Mouse (Mus musculus) large intestine, adult 2 months (tissue): Measurements from ENCODE around the gene Micu1. TPM values are rescaled to one million over a fixed set of nuclear protein-coding genes. Genes with fewer than 3 reads are reported as not detected.

ENCODE experiments used
- DNase-seq: peaks from one replicate; pipeline ENCODE4 v3.0.0-alpha.2; 2012; ENCODE audit warnings: low read depth, low spot score
- WGBS: fragments of 180-500 bp; shearing (Covaris S2); methylation state at CpG from one replicate; pipeline ENCODE4 v1.1.7; 2018; 5-methylcytosine and 5-hydroxymethylcytosine counted together
- polyA plus RNA-seq: library from polyadenylated mRNA; depleted of rRNA; stranded (reverse); fragments of >200 nt; gene quantifications from 2 replicates; pipeline ENCODE4 v1.2.3, GENCODE M21; 2012

Micu1 gene
- polyA plus RNA-seq, 1 experiment, result 128 TPM

- no peak for DNase-seq
- WGBS, result 96% methylated on average over 3 of the region's 3 CpGs
Observed at GRCm38 (mm10) chr10:59798371-59798770, 96.1 kb downstream of the Micu1 start.

DNA sequence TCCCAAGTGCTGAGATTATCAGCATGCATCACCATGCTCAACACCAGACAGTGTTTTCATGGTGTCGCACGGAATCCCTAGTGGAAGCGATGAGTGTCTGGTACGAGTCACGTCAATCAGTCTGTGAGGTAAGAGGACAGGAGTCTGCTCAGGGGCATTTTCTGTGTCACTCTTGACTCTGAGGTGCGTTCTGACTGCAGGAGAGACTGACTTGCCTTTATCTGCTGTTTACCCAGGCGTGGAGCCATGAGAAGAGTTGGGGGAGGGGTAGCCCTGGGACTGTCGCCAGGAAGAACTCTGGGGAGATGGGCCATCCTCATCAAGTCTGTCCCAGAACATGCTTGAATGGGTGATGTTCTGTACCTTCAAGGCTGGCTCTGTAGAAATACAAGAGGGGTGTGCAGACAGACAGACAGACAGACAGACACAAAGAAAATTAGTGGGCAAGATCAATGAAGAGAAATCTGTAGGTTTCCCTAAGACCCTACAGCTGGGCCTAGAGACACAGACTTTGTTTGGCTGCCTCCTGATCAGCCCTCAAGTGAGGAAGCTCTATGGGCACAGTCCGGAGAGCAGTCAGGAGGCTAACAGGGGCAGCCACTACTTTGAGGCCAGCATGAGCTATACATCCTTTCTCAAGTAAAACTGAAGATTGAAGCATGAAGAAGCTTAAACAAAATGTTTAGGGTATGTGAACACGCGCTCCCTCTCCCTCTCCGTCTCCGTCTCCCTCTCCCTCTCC lies 97.2 kb downstream of the Micu1 start:
- no peak for DNase-seq
- 81% methylated on average over 13 of the region's 13 CpGs for WGBS

- 49% methylated on average over 10 of the region's 10 CpGs for WGBS
- DNase-seq, result no peak
Observed at GRCm38 (mm10) chr10:59800159-59800558, 97.9 kb downstream of the Micu1 start.

DNA sequence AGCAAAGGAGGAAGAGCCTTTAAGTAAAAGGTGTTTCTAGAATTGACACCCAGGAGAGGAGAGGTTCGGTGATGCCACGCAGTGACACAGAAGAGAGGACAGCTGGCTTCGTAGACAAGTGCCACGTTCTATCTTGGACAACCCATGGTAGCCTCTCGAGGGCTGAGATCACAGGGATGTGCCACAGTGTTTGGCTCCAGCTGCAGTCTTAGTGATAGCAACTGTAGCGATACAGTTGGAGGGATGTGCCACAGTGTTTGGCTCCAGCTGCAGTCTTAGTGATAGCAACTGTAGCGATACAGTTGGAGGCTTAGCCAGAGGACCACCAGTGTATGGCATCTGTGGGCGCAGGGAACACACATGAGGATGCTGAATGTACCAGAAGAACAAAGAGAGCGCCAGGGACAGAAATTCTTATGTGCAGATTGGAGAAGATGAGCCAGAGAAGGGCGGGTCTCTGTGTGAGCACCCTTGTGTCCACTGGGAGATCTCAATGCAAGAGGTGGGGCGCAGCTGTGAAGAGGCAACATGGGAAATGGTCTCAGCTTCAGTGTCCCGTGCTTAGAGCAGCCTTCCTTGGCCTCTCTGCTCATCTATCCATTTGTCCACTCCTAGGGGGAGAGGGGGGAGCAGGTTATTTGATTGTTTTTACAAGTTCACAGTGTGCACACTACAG lies 98.7 kb downstream of the Micu1 start:
- WGBS, result 94% methylated on average over 12 of the region's 12 CpGs
- no peak for DNase-seq

- no peak for DNase-seq
Observed at GRCm38 (mm10) chr10:59808677-59809076, 106.4 kb downstream of the Micu1 start.

DNA sequence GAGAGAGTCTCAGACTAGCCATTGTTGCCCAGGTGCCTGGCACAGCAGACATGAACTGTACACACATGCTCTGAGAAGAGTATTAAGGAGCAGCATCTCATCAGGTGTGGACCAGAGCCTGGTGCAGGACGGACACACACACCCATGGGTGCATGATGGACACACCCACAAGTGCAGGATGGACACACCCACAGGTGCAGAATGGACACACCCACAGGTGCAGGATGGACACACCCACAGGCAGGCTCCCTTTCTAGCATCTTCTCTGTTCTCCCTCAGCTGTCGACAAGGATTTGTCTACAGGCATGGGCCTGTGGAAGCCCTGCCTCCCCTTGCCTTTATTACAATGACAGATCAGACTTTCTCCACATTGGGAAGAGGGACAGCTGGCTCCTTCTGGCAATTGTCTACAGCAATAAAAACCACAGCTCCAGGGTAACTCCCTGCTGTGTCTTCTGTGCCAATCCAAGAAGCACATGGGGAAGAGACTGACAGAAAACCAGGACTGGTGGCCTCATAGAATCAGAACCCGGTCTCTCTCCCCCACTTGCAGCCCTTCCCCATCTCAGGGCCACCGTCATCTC lies 107.8 kb downstream of the Micu1 start:
- 47% methylated on average over 4 of the region's 4 CpGs for WGBS
- DNase-seq, result no peak

More at GRCm38 (mm10) chr10:59808677-59809076, 106.4 kb downstream of the Micu1 start:
- 93% methylated on average over 4 of the region's 4 CpGs for WGBS

DNA sequence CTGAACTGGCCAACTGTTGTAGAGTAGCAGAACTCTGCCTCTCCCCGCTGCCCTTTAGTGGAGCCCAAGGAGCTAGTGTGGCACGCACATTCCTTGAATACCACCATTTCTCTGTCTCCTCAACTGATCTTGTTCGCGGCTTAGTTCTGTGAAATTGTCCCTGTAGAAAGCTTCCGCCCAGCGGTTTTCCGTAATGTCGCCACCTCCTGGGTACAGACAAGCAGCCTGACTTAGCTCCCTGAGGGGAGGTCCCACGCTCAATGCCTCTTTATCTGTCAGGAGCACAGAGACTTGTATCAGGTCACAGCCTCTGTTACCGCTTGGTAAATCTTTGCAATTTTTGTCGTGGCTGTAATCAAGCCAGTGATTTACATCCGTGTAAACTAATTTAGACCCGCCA lies 110.7 kb downstream of the Micu1 start:
- no peak for DNase-seq
- WGBS, result 73% methylated on average over 13 of the region's 13 CpGs

GRCm38 (mm10) chr10:59813759-59814158 lies 111.5 kb downstream of the Micu1 start:
- WGBS, result 92% methylated on average over 9 of the region's 9 CpGs

GRCm38 (mm10) chr10:59814505-59815155 lies 112.4 kb downstream of the Micu1 start:
- WGBS, result 77% methylated on average over 7 of the region's 7 CpGs
- DNase-seq, result no peak

More at GRCm38 (mm10) chr10:59813759-59814158, 111.5 kb downstream of the Micu1 start:
- DNase-seq, result no peak

- 90% methylated on average over 6 of the region's 6 CpGs for WGBS
- DNase-seq, result no peak
Observed at GRCm38 (mm10) chr10:59816569-59816968, 114.3 kb downstream of the Micu1 start.

- WGBS, result 31% methylated on average over 2 of the region's 2 CpGs
- DNase-seq, result no peak
Observed at GRCm38 (mm10) chr10:59817528-59817927, 115.3 kb downstream of the Micu1 start.

- 93% methylated on average over 8 of the region's 8 CpGs for WGBS
- DNase-seq, result no peak
Observed at GRCm38 (mm10) chr10:59817991-59818390, 115.7 kb downstream of the Micu1 start.

DNA sequence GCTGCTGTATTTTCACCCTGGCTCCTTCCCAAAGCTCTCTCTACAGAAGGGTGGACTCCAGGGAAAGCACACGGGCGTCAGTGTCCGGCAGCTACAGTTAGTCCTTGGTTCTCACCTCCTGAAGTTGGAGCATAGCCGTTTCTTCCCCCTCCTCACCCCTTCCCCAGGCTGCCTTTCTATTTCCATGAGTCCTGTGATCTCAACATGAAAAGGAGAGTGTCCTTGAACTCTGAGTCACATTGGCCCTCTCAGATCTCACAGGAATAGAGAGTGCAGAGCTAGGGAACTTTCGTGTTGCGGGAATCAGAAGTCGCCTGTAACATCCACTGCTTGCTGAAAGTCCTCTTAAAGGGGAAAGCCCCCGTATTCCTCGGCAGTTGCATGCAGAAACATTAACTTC lies 116.9 kb downstream of the Micu1 start:
- no peak for DNase-seq
- WGBS, result 87% methylated on average over 9 of the region's 9 CpGs

DNA sequence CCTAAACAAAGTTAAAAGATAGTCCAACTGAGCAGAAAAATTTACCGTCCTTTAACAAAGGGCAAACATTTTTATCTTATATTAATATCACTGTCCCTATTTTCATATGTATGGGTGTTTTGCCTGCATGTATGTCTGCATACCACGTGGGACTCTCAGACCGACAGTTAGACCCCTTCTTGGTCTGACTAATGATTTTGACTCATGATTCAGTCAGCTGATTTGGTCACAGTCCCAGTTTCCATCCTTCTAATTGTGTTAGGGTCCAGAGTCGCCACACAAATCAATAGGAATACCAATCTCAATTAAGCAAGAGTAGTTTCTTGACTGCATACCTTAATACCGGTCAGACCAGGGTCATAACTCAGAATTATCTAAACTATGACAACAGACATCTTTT lies 118.6 kb downstream of the Micu1 start:
- no peak for DNase-seq
- 94% methylated on average over 5 of the region's 5 CpGs for WGBS

DNA sequence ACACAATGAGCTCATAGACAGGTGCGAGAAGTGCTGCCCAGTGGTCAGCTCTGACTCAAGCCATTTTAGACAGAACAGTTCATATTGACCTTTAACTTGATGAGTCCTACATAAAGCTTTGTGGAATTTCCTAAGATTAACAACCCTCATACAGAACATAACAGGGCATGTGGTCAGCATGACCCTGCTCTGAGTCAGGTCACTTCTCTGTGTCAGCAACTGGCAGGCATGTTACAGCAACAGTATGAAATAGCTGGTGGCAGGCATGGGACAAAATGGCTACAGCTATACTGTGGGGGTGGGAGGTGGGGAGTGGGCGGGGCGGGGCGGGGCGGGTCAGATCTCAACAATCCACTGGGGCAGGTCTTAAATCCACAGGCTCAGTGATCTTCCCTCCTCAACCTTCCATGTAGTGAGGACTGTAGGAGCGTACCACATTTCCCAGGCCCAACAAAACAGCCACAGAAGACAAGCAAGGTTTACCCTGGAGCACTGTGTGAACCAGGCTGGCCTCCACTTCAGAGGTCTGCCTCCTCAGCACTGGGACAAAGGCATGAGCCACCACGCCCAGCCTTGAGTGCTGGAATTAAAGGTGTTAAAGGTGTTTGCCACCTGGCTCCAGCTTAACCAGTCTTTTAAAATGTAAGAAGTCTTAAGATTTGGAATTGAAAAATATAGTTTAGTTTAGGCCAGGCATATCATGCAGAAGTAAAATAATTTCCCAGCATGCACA lies 119.2 kb downstream of the Micu1 start:
- WGBS, result 80% methylated on average over 6 of the region's 7 CpGs
- DNase-seq, result no peak

DNA sequence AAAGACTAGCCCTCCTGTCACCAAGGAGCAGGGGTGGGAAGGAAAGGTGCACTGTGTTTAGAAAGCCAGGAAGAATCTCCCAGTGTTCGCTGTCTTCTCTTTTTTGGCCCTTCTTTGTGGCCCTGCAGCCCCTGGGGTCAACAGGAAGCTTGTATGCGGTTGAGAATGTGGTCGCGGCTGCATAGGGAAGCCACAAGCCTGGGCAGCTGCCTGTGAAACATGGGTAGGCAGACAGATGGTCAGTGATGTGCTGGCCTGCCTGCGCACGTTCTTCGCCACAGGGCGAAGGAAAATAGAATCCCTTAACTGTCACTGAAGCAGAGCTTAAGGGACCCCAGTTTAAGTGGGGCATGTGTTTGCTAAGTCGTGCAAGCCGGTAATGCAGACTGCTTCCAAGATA lies 120.6 kb downstream of the Micu1 start:
- DNase-seq, result no peak
- 86% methylated on average over 10 of the region's 10 CpGs for WGBS

DNA sequence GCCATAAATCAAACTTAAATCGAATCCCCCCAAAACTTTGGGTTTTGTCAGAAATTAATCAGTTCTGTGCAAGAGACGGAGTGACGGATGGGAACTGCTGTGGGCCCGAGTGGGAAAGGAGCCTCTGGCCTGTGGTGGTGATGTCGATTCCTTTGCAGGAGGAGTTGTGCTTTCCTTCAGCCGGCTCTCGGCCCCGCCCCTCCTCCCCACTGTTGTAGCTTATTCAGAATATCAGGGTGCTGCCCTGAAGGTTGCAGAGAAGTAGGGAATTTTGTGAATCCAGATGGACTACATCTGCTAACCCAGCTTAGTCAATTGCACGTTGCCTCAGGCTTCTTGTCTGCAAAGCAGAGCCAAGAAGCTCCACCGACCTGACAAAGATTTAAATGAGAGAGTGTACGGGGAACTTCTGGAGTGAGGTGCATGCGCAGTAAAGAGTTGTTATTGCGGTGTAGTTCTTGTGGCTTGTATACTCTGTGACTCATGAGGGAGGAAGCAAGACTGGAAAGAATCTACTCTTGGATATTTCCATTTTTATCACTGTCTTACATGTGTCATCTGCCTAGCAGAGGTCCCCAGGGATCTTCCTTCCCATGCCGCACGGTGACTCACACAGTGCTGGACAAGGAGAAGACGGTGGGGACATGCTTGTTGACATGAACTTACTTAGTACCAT lies 123.0 kb downstream of the Micu1 start:
- WGBS, result 73% methylated on average over 16 of the region's 16 CpGs
- no peak for DNase-seq

DNA sequence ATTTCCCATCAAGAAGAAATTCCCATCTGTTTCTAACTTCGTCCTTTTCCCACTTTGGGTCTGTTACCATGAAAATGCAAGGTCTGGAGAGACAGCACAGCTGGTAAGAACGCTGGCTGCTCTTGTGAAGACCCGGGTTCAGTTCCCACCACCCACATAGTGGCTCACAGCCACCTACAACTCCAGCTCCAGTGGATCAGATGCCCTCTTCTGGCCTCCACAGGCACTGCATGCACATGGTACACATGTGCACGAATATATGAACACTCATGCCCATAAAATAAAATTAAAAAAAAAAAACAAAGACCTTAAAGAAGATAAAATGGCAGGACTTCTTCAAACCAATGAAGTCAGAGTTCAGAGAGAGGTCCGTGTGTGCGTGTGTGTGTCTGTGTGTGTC lies 127.6 kb downstream of the Micu1 start:
- 97% methylated on average over 6 of the region's 6 CpGs for WGBS
- no peak for DNase-seq

GRCm38 (mm10) chr10:59831950-59832349 lies 129.7 kb downstream of the Micu1 start:
- DNase-seq, result no peak
- WGBS, result 81% methylated on average over 7 of the region's 7 CpGs
